Mouse (Mus musculus): ENCODE results near the gene Ypel3. TPM values are rescaled to one million over a fixed set of nuclear protein-coding genes. Genes with fewer than 3 reads are reported as not detected.
A peak's percentile ranks its signal among the peaks of the same experiment; 100 is the strongest.

The Ypel3 gene
- total RNA-seq, 2 experiments from 2014 or later: 282 to 325 TPM

- DNase-seq (ENCODE audit: low spot score in 2 of 2): peak; percentile 98
Observed at GRCm38 (mm10) chr7:126791851-126792720, 15.3 kb downstream of the Ypel3 start, which contains the start of gene Ppp4c. Gene Ppp4c (minus strand): TSS chr7:126792496.

DNA sequence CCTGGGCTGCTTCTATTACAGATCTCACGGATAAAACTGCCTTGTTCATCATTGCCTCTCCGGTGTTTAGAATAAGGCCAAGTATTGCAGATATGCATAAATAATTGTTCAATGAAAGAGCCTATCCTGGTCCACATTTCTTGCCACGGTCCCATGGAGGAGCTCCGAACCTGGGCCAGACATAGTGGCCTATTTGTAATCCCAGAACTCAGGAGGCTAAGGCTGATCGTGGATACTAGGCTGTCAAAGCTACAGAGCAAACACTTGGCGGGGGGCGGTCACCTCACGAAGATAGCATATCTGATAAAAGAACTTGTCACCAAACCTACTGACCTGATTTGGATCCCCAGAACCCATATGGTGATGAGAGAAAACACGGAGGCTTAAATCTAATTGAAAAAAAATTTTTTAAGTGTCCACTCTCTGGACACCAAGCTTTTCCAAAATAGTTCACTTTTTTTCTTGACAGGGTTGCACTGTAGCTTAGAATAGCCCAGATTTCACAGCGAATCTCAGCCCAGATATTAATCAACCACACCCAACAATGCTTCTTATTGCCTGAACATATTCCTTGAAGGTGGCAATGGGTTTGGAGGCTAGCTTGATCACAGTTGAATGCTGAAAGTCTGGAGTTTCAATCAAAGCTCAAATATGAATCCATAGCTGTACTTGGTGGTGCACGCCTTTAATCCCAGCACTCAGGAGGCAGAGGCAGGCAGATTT, 16.1 kb downstream of the Ypel3 start:
- no peak for DNase-seq (ENCODE audit: low spot score in 2 of 2)

GRCm38 (mm10) chr7:126793456-126794270, 16.9 kb downstream of the Ypel3 start:
- DNase-seq (ENCODE audit: low spot score in 2 of 2): no peak

DNA sequence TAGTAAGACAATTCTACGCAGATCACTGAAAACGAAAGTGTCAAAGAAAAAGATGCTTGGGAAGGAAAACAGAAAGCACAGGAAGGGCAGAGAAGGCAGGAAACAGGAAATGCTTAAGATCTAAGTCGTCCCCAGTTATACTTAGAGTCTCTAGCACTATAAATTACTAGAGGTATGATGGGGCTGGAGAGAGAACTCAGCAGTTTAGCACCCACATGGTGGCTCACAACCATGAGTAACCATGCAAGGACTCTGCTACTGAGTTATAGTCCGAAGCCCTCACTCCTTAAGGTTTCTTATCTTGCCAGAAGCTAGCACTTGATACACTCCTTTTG, 17.5 kb downstream of the Ypel3 start:
- no peak for DNase-seq (ENCODE audit: low spot score in 2 of 2)

DNA sequence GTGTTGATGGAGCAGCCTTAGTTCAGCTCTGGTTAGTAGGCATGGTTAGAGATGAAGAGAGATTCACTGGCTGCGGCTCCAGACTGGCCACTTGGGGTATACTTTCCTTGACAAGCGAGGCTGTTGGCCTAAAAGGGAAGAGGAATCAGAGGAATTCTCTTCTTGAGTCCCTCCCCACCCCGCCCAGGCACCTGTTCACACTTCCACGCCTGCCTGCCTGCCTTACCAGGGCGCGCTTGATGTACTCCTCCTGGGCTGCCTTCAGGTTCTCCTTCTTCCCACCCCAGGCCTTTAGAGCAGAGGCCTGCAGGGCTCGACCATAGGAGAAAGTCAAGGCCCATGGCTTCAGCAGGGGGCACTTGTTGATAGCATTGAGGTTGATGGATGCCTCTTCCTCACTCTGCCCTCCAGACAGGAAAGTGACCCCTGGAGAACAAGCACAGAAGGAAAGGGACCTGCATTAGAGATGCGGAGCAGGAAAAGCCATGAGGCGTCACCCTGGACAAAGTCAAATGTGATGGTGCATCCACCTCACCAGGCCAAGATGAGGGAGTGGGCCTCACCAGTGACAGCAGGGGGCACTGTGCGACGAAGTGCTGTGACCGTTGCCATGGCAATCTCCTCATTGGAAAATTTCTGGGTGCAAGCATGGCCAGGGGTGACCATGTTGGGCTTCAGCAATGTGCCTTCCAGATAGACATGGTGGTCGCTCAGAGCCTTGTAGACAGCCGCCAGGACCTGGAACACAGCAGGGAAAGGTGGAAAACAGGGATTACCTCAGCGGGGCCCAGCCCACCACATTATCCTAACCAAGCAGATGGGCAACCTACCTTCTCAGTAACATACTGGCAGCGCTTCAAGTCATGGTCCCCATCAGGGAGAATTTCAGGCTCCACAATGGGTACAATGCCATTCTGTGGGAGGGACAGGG, 18.9 kb downstream of the Ypel3 start:
- no peak for DNase-seq (ENCODE audit: low spot score in 2 of 2)

DNA sequence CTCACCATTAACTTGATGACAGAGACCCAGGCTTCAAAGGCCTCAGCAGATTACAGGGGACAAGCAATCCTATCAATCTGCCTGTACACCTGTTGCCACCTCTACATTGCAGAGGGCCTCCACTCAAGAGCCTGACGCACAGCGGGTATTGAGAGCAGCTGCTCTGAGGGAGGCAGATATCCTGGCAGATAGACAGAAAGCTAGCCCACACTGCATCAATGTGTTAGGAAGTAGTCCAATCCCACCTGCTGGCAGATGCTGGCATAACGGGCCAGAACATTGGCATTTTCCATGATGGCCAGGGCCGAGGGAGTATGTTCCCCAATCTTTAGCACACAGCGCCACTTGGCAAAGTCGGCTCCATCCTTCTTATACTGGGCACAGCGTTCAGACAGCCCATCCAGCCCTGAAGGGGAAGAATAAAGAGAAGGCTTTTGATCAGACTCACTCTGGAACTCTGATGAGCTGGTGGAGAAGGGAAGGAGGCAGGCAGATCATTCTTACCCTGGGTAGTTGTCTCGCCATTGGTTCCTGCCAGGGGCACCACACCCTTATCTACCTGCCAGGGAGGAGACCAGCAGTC, 19.7 kb downstream of the Ypel3 start:
- DNase-seq (ENCODE audit: low spot score in 2 of 2): peak in 1 of 2 experiments; percentile 56

DNA sequence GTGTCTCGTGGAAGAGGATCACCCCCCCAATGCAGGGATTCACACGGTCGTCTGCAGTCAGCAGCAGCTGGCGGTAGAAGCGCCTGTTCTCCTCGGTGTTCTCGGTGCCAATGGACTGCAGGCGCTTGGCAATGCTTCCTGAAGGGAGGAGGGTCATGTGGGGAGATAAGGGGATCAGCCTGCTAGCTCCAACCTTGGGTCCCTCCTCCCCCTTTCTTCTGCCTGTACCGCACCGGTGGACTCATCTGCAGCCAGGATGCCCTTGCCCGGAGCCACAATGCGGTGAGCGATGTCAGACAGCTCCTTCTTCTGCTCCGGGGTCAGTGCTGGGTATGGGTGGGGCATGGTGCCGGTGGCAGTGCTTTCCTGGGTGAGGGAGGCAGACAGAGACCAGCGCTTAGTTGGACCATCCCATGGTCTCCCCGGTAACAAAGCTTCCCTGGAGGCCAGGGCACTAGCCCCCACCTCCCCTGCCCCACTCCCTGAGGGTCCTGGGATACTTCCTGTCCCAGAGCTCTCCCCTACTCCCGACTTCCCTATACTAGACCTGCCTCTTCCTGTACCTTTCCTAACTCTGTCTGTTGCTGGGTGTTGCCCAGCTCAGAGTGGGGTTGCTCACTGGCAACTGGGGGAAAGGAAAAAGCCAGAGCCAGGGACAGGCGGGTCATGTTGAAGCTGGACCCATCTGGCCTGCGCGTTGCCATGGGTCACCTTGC, 20.8 kb downstream of the Ypel3 start, which contains the start of gene Fam57b:
Gene Fam57b (plus strand): TSS at position 258 of the 716 bp plus-strand sequence.
- DNase-seq (ENCODE audit: low spot score in 2 of 2): no peak

DNA sequence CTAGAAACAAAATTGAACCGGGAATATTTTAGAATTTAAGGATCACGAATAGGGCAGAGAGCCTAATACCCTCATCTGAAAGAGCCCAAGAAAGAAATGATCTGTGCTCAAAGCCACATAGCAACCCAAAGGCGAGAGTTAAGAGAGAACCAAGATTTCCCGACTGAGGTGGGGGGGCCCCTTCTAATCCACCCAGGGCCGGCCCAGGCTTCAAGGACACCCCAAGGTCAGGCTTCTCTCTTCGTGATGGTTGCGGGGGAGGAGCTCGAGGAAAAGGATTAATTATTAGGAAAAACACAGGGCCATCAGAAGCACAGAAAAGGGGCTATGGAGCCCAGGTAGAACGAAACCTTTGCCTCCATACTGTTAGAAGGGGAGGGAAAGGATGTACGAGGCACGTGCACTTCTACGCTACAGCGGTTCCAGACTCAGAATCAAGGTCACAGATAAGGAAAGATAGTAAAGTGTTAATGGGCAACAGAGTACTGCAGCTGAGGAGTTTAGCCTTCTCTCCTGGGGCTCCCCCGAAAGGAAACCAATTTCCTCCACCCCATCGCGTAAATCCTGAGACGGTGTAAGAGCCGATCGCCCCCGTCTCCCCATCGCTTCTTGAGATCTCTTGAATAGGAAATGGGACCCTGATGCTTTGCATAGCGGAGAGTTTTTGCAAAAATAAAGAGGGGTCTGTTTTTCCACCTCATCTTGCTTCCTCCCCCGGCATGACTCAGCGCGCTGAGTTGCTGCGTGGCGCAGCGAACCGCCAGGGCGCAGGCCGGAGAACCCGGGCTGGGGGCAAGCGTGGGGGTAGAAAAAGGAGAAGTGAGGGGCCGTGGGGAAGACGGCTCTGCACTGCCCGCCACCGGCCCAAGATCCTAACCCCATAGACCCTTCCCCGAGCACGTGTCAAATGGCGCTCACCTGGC, 21.6 kb downstream of the Ypel3 start:
- DNase-seq (ENCODE audit: low spot score in 2 of 2): peak in 1 of 2 experiments; percentile 47

DNA sequence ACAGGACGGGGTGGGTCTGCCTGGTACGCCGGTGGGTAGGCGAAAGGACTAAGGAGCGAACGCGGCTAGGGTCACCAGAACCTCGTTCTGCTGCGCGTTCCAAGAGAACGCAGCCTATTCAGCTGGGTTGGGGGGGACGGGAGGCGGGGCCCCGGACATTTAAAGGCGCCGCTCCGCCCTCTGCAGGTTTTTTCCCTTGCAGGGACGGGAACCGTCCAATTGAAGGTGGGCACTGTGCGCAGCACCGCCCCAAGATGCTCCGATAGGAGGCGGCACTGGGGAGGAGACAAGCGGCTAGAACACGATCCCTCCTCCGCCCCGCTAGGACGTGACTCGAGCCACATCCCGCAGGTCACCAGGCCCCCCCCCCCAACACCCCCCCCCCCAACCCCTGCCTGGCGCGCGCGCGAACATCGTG, 22.3 kb downstream of the Ypel3 start:
- peak; percentile 97 to 98 for DNase-seq (ENCODE audit: low spot score in 2 of 2)

DNA sequence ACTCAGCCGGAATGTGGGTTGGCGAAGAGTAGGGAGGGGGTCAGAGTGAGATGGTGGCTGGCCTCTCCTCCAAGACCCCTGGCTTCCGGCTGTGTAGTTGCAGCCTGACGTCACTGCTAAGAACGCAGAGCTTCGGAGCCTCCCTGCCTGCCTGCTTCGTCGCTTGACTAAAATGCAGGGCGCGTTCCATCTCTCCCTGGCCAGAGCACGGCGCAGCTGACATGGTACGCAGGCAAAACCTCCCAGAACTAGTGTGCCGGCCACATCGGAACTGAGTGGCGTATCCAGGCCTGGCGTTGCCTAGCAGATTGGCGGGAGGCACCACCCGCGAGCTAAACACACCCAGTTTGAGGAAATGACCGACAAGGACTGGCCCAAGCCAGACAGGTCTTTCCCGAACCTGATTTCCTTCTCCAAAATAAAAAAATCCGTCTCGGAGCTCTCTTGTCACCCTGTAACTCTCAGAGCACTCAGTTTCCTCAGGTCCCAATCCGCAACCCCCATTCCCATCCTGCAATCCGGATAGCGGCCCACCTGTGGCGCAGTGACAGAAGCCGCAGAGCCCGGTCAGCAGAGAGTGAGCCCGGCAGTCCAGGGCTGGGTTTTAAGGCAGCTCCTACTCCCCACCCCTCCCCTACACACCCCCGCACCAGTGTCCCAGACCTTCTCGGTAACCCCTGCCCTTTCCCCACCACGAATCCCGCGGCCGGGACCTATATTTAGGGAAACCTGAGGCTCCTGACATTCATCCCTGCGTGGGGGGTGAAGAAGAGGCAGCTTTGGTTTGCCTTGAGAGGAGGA, 22.9 kb downstream of the Ypel3 start:
- peak in 1 of 2 experiments; percentile 85 for DNase-seq (ENCODE audit: low spot score in 2 of 2)

DNA sequence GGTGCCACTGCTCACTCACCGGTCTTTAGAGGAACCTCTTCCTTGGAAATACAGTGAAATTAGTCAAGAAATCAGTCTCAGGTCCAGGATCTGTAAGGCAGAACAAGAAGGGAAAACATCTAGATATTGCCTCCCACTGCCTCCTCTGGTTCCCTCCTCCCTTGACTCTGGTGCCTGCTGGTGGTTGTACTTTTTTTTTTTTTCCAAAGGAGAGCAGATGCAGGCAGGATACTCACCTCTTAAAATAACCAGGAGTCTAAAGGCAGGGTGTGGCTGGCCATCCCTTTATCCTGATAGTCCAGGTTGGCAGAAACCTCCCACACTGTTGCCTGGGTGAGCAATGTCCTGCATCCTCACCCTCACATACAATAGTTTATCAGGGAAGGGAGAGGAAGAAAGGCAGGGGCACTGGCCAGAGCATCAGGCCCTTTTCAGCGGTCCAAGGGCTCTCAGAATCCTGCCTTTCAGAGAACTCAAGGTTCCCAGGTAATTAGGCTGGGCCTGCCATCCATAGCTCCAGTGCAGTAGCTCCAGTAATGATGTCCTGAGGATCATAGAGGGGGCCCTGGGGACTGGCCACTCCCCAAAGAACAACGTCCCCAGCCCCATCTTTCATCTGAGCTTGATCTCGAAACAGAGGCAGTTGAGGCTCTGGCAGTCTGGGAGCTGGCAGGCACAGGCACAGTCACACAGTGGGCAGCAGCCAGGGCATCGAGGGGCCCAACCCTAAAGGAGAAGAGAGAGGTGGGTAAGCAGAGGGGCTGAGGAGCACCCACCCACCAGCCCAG, 23.7 kb downstream of the Ypel3 start:
- no peak for DNase-seq (ENCODE audit: low spot score in 2 of 2)

- DNase-seq (ENCODE audit: low spot score in 2 of 2): no peak
Observed at GRCm38 (mm10) chr7:126801057-126801422, 24.3 kb downstream of the Ypel3 start.

DNA sequence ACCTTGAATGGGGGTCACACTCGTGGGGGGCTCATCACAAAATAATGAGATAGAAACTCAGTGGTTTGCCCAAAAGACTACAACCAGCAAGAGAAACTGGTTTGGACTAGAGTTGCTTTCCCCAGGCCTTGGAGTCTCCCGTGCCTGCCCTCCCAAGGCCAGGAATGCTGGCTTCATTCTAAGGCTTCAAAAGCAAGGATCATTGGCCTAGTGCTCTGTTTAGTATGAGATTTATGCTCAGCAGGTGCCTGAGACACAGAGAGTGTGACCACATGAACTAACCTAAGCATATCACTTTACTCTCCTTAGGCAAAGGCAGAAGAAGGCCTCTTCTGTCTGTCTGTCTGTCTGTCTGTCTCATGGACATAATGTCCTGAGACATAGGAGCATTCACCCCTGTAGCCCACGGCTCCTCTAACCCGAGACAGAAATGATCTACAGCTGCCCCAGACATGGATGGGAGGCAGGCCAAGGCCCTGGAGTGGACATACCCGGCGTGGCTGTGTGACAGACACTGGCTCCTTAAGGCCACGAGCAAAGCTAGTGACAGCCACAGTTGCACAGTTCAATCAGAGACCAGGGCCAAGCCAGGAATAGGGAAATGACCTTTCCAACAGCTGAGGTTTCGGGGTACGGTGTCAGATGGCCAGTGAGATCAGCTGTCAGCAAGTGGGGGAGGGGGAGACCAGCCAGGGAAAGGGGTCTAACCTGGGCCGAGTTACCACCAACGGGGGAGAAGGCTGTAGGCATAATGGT, 25.6 kb downstream of the Ypel3 start:
- DNase-seq (ENCODE audit: low spot score in 2 of 2): no peak

GRCm38 (mm10) chr7:126803181-126803580, 26.4 kb downstream of the Ypel3 start:
- no peak for DNase-seq (ENCODE audit: low spot score in 2 of 2)

DNA sequence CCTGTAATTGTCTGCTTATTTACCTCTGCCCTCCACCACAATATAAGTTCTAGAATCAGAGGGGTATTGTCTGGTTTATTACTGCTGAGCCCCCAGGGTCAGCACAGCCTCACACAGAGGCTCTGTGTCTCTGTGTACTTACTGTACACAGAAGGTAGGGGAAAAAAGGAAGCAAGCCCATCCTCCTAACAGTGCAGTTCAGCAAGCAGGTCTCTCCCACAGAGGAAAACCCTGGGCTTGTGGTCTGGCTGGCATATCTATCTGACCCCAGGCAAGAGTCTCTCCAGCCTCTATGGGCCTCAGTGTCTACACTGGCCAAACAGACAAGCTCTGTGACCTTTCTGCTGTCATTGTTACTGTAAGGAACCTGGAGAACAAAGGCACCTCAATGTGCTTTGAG, 27.0 kb downstream of the Ypel3 start:
- no peak for DNase-seq (ENCODE audit: low spot score in 2 of 2)

GRCm38 (mm10) chr7:126806956-126807355, 30.2 kb downstream of the Ypel3 start:
- DNase-seq (ENCODE audit: low spot score in 2 of 2): no peak
